Mouse (Mus musculus) layer of hippocampus, postnatal 36 days (tissue): ENCODE results near the gene Uhrf1bp1l. TPM values are rescaled to one million over a fixed set of nuclear protein-coding genes. Genes with fewer than 3 reads are reported as not detected.

Experiments
- DNase-seq, 2 experiments: peaks; one replicate each; pipeline ENCODE4 v3.0.0; 2022
- total RNA-seq, 2 experiments: library from RNA; stranded (reverse); gene quantifications; 2 replicates each; pipeline ENCODE4 v1.2.3; 2021

Gene Uhrf1bp1l
- total RNA-seq, 2 experiments from 2014 or later, result 73.9 to 75.0 TPM

DNA sequence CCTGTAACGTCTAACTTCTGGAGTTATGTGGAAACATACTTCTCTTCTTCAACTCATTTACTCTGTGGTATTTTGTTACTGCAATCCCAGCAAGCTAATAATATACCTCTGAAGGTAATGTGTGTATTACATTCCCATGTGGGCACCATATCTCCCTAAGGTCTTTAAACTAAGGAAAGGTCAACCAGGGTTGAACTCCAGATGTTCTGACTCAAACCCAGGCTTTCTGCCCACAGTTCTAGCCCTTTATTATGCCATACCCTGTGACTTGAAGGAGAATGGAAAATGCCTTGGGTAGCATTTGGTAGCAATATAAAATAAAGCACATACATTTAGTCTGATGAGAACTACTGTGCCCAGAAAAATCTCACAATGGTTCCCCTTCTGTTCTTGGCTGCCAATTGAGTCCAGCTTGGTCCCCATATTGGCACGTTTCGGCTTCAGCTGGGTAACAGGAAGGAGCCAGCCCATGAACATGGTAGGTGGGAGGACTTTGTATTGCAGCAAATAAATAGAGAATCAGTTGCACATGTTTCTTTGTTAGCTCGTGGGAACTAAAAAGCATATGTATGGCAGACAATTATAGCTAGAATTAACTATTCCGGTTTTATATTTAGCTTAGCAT, 110.6 kb downstream of the Uhrf1bp1l start:
- DNase-seq, result peak; percentile 63 to 69

DNA sequence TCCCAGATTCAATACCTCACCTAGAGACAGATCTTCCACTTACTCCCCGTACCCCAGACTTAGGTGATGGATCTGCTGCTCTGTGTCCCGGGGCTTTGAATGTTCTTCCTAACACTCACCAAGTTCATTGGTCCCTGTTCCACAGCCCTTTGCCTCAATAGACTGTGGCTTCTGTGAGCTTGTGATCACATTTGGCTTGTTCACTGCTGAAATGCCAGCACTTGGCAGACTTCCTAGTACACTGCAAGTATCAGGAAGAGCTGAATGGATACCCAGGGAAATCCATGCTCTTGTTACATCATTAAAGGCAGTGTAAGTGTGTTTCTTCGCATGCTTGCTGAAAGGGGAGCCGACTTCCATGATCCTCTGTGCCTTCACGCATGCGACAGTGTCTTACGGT, 111.5 kb downstream of the Uhrf1bp1l start:
- DNase-seq, result peak; percentile 35 to 42

DNA sequence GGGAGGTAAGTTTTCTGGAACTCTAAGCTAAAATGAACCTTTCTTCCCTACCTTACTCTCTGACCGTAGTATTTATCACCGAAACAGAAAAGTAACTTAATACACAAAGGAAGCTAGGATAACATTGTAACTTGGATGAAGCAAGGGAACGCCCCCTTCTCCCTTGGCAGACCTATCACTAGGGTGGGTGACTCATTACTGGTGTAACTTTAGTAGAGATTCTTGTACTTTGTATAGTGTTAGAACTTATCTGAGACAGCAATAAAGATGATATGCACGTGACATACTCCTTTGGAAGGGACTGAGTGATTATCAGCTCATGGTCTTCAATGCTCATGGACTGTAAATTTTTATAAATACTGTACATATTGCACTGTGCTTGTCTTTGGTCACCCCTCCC, 123.4 kb downstream of the Uhrf1bp1l start:
- DNase-seq, result no peak

DNA sequence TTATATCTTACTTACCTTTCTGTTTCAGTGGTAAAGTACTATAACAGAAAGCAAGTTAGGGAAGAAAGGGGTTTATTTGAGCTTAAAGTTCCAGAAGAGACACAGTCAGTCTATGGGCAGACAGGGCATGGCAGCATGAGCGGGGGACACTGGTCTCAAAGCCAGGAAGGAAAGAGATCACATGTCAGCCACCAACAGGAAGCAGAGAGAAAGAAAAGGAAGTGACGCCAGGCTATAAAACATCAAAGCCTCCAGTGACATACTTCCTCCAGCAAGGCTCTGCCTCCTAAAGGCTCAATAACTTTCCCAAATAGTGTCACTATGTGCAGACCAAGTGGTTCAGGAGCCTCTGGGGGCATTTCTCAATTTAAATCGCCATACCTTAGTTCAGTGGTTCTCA, 124.0 kb downstream of the Uhrf1bp1l start:
- no peak for DNase-seq

Other genes with a start within 250 kb of the Uhrf1bp1l start
- under 1 TPM in 1 of 2 experiments, not detected in 1; 0.22 TPM for gene Nr1h4, start 211.4 kb upstream of the Uhrf1bp1l start, total RNA-seq
- 1 to 10 TPM; 3.2 to 3.9 TPM for gene Slc17a8, start 123.7 kb upstream of the Uhrf1bp1l start, total RNA-seq
- 10 to 100 TPM; 27.2 to 28.0 TPM for gene Scyl2, start 58.7 kb upstream of the Uhrf1bp1l start, total RNA-seq
- 10 to 100 TPM; 24.3 to 25.8 TPM for gene Actr6, start 12.7 kb upstream of the Uhrf1bp1l start, total RNA-seq
- gene Anks1b, start 128.5 kb downstream of the Uhrf1bp1l start, total RNA-seq, result 100 to 1,000 TPM; 492 to 532 TPM